Mouse (Mus musculus): ENCODE measurements around the gene Hspa1a.

GRCm38 (mm10) chr17:34931061-34931734 is 40.8 kb downstream of the Hspa1a start, which contains the start of gene Neu1:
- peak; percentile 48 for TF ChIP-seq CTCF (IDR thresholded peaks at IDR 0.05; ENCODE audit: extremely low read depth, insufficient read depth, low read length)
- peak; percentile 69; the same call in 1 of the 2 replicates for TF ChIP-seq POLR2A (IDR thresholded peaks at IDR 0.05; ENCODE audit: extremely low read depth, insufficient read depth, low read length)
